Mouse (Mus musculus) bone marrow macrophage, adult 2 months (primary cell): ENCODE data around the gene Myl9.

Source experiments
- CTCF ChIP-seq: IDR thresholded peaks from 2 replicates; pipeline ENCODE4 v1.5.1; 2012; ENCODE audit warnings: low read depth, mild to moderate bottlenecking, low read length, moderate library complexity
- POLR2A ChIP-seq: IDR thresholded peaks from 2 replicates; pipeline ENCODE4 v1.6.1; 2012; ENCODE audit warnings: mild to moderate bottlenecking, low read depth, low read length, borderline replicate concordance

DNA sequence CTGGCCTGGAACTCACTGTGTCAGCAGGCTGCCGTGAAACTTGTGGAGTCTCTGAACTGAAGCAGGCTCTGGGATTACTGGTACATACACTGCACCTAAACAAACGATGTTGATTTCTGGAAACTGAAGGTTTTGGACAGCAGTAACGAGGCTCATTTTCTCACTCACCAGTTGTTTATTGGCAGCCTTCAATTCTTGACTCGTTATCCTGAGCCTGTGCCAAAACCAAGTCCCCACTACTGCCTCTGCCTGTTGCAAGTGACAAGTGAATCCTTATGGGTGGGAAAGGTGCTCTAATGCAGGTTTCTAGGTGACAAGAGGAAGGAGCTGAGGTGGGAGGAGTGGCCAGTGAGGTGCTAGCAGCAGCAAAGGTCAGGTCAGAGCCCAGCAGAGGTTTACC lies 33.2 kb upstream of the Myl9 start:
- TF ChIP-seq POLR2A (no peak), CTCF (no peak)
